Mouse (Mus musculus) heart, embryonic 10.5 days (tissue): ENCODE measurements around the gene Pex14. TPM values are rescaled to one million over a fixed set of nuclear protein-coding genes. Genes with fewer than 3 reads are reported as not detected.

ENCODE experiments used
- DNase-seq: peaks from one replicate; pipeline ENCODE4 v3.0.0-alpha.2; 2017; ENCODE audit warnings: low spot score
- H3K27ac ChIP-seq: fragments of 300-500 bp; sonication (generic); 2 replicates; pipeline ENCODE4 v1.5.1; 2016; ENCODE audit warnings: mild to moderate bottlenecking
- H3K27me3 ChIP-seq: fragments of 300-500 bp; sonication (generic); 2 replicates; pipeline ENCODE4 v1.6.1; 2016; ENCODE audit warnings: mild to moderate bottlenecking; ENCODE audit not compliant: poor library complexity, insufficient read depth, severe bottlenecking
- H3K36me3 ChIP-seq: fragments of 300-500 bp; sonication (generic); 2 replicates; pipeline ENCODE4 v1.6.1; 2016; ENCODE audit warnings: mild to moderate bottlenecking, moderate library complexity
- H3K4me1 ChIP-seq: fragments of 300-500 bp; sonication (generic); 2 replicates; pipeline ENCODE4 v1.6.1; 2016; ENCODE audit warnings: mild to moderate bottlenecking
- H3K4me3 ChIP-seq: fragments of 300-500 bp; sonication (generic); 2 replicates; pipeline ENCODE4 v1.5.1; 2016; ENCODE audit warnings: mild to moderate bottlenecking, moderate library complexity
- H3K9me3 ChIP-seq: fragments of 300-500 bp; sonication (generic); 2 replicates; pipeline ENCODE4 v1.6.1; 2016; ENCODE audit warnings: mild to moderate bottlenecking, moderate library complexity
- WGBS: fragments of 180-500 bp; shearing (Covaris S2); methylation state at CpG from one replicate; pipeline ENCODE4 v1.1.7; 2016; 5-methylcytosine and 5-hydroxymethylcytosine counted together
- polyA plus RNA-seq: library from polyadenylated mRNA; unstranded; fragments of >200 nt; fragmentation: Nextera tagmentation; extraction: Ambion mirVana; gene quantifications from 2 replicates; pipeline ENCODE4 v1.2.1, GENCODE M21; 2016

Gene Pex14
- polyA plus RNA-seq, 1 experiment from 2014 or later: 59.7 TPM

DNA sequence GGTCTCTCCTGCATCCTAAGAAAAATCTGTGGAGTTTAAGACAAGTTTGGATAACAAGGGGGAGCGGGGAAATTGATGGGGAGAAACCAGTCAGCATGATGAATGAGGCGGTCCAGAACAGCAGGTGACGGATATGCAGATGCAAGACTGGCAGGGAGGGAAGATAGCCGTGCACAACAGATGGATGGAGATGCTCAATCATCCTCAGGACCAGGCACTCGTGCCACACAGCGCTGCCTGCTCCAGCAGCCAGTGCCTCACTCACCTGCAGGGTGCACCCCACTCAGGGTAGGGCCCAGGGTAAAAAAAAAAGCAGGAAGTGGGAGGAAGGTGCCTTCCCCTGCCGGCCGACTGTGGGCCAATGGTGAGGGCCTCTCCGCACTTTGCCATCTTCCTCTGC, 63.1 kb downstream of the Pex14 start:
- no peaks in the 10 kb centered on the region for H3K9me3 ChIP-seq
- H3K4me3 ChIP-seq: no peak overlapping the region
- WGBS: 63% methylated on average over 9 of the region's 9 CpGs
- peaks cover 6% of the 10 kb centered on the region for H3K36me3 ChIP-seq
- H3K27me3 ChIP-seq: no peaks in the 10 kb centered on the region
- H3K4me1 ChIP-seq: peaks cover 32% of the 10 kb centered on the region
- no peak for DNase-seq
- H3K27ac ChIP-seq: no peak overlapping the region; the same call in 1 of the 2 replicates

GRCm38 (mm10) chr4:149031507-149031906, 68.2 kb downstream of the Pex14 start:
- Histone ChIP-seq H3K27me3 (no peaks in the 10 kb centered on the region), H3K9me3 (no peaks in the 10 kb centered on the region), H3K4me1 (peaks cover 14% of the 10 kb centered on the region), H3K36me3 (0 out of 2 replicates have a peak, but pooled peaks cover 5% of the 10 kb centered on the region), H3K27ac (no peak overlapping the region), H3K4me3 (no peak overlapping the region)
- DNase-seq: no peak
- WGBS: 83% methylated on average over 4 of the region's 4 CpGs

DNA sequence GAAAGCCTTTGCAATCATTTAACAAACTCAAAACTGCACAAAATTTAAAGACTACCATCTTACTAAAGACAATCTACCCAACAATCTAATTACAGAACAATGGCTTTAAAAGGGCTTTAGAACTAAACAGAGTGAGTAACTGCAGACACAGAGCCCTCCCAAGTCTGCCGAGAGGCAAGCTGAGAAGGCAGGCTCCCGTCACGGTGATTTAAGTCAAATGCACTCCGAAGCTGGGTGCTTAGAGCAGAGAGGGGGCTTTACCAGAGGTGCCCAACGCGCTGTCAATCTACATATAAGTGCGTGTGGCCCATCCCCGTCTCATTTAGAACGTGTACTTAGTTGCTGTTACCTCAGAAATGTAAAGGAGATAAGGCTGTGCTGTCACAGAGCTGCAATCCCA, 72.1 kb downstream of the Pex14 start:
- Histone ChIP-seq H3K4me3 (no peak overlapping the region), H3K27ac (0 out of 2 replicates have a peak overlapping the region, but pooled peaks have one; percentile 3), H3K4me1 (peaks cover 27% of the 10 kb centered on the region), H3K27me3 (no peaks in the 10 kb centered on the region), H3K36me3 (0 out of 2 replicates have a peak, but pooled peaks cover 5% of the 10 kb centered on the region), H3K9me3 (no peaks in the 10 kb centered on the region)
- DNase-seq: no peak
- WGBS: 62% methylated on average over 9 of the region's 9 CpGs

DNA sequence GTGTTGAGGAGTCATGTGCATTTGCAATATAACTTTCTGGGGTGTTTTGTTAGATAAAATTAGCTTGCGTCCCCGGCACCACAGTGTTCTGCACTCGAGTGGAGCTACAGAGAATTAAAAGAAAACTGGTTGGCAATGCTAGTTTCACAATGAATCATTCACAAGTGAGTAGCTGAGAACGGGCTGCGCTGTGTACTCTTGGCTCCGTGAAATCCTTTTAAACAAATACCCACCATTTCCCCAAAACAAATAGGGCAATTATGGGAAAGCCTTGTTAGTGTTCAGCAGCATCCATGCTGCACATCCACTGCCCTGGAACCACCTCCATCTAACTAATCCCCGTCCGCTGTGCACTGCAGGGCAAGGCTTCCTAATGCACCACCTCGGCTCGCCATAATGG, 74.4 kb downstream of the Pex14 start:
- Histone ChIP-seq H3K4me3 (no peak overlapping the region), H3K27me3 (no peaks in the 10 kb centered on the region), H3K4me1 (peaks cover 32% of the 10 kb centered on the region), H3K36me3 (0 out of 2 replicates have a peak, but pooled peaks cover 4% of the 10 kb centered on the region), H3K27ac (no peak overlapping the region), H3K9me3 (no peaks in the 10 kb centered on the region)
- WGBS: 90% methylated on average over 10 of the region's 10 CpGs
- DNase-seq: no peak

DNA sequence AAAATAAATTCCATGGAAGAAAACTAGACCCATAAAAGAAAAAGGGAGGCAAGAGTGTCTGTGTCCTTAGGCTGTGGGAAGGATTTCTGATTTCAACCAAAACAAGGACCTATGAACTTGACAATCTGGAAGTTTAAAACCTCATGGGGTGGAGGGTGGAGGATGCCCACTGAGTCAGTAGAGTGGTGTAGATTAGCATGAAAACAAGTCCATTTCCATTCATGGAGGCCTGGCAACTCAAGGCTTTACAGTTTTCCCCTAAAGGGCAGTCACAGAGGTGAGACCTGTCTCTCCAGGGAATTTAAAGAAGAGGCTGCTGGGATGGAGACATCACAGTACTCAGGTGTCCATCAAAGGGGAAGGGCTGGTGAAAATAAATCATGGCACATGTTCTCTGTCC, 78.7 kb downstream of the Pex14 start:
- H3K27me3 ChIP-seq: no peaks in the 10 kb centered on the region
- H3K27ac ChIP-seq: no peak overlapping the region
- H3K4me3 ChIP-seq: no peak overlapping the region
- H3K4me1 ChIP-seq: peaks cover 27% of the 10 kb centered on the region
- DNase-seq: no peak
- H3K36me3 ChIP-seq: no peaks in the 10 kb centered on the region
- H3K9me3 ChIP-seq: no peaks in the 10 kb centered on the region

DNA sequence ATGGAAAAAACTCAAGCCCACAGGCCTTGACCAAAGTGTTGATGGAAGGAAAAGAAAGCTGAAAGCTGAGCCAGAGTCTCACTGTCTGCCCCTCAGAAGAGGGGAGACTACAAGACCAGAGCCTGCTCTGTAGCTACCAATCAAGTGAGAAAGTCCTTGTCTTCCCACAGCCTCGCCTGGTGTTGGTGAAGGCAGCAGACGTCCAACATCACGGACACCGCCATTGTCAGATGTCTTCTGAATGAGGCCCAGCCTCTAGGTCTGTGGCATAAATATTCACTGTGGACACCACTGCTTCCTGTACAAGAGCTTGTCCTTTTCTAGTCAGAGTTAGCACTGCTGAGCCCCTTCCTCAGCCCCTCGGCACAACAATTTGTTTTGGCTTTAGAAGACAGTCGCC, 80.2 kb downstream of the Pex14 start:
- DNase-seq: no peak
- WGBS: 67% methylated on average over 6 of the region's 6 CpGs
- H3K4me3 ChIP-seq: no peak overlapping the region

DNA sequence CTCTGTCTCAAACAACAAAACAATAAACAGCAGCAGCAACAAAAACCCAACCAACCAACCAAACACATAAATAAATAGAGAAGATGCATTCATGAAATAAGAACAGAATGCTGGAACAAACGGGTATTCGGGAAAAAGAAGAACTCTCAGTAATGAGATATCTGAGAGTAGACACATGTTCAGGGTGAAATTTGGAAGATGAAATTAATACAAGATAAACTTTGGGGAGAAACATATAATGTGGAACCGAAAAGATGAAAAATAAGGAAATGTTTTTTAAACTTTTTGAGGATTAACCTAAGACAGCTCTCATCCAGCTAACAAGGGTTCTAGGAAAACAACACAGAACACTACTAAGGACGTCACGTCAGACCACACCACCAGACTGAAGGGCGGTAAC, 92.9 kb downstream of the Pex14 start:
- no peak for DNase-seq
- peaks cover 9% of the 10 kb centered on the region; the same call in 1 of the 2 replicates for H3K4me1 ChIP-seq
- no peak overlapping the region for H3K4me3 ChIP-seq
- WGBS: 84% methylated on average over 6 of the region's 6 CpGs
- no peaks in the 10 kb centered on the region for H3K27me3 ChIP-seq
- no peaks in the 10 kb centered on the region for H3K36me3 ChIP-seq
- H3K9me3 ChIP-seq: no peaks in the 10 kb centered on the region
- no peak overlapping the region for H3K27ac ChIP-seq

More for the DNA sequence above, 80.2 kb downstream of the Pex14 start:
- Histone ChIP-seq H3K4me1 (peaks cover 26% of the 10 kb centered on the region), H3K36me3 (no peaks in the 10 kb centered on the region), H3K9me3 (no peaks in the 10 kb centered on the region), H3K27ac (peak overlapping the region; percentile 43; the same call in 1 of the 2 replicates), H3K27me3 (no peaks in the 10 kb centered on the region)

GRCm38 (mm10) chr4:149006107-149006506, 93.6 kb downstream of the Pex14 start:
- peaks cover 9% of the 10 kb centered on the region; the same call in 1 of the 2 replicates for H3K4me1 ChIP-seq
- no peaks in the 10 kb centered on the region for H3K36me3 ChIP-seq
- no peaks in the 10 kb centered on the region for H3K27me3 ChIP-seq
- H3K4me3 ChIP-seq: no peak overlapping the region
- 92% methylated on average over 3 of the region's 3 CpGs for WGBS
- no peak overlapping the region for H3K27ac ChIP-seq
- no peak for DNase-seq
- no peaks in the 10 kb centered on the region for H3K9me3 ChIP-seq

DNA sequence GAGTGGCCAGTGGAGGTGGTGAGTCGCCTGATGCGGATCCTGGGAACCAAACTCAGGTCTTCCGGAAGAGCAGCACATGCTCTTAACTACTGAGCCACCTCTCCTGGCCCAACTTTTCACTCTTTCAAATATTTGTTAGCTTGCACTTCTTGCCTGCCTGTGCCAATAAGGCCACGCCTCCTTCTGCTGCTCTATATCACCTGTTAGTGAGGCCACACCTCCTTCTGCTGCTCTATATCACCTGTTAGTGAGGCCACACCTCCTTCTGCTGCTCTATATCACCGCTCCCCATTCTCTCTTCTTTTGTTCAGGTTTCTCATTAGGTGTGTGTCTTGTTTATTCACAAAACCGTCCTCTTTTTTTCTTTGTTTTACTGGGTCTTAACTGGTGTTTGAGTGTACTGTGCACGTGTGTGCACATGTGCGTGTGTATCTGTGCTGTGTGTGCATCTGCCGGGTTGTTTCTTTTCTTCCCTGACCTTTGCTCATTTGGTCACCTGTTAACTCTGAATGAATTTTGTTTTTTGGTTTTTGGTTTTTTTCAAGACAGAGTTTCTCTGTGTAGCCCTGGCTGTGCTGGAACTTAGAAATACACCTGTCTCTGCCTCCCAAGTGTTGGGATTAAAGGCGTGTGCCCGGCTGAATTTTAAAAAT, 97.1 kb downstream of the Pex14 start:
- no peak overlapping the region for H3K27ac ChIP-seq
- no peaks in the 10 kb centered on the region for H3K27me3 ChIP-seq
- no peak for DNase-seq
- H3K36me3 ChIP-seq: 0 out of 2 replicates have a peak, but pooled peaks cover 5% of the 10 kb centered on the region
- 93% methylated on average over 11 of the region's 11 CpGs for WGBS
- no peaks in the 10 kb centered on the region for H3K9me3 ChIP-seq
- no peaks in the 10 kb centered on the region for H3K4me1 ChIP-seq
- no peak overlapping the region for H3K4me3 ChIP-seq

DNA sequence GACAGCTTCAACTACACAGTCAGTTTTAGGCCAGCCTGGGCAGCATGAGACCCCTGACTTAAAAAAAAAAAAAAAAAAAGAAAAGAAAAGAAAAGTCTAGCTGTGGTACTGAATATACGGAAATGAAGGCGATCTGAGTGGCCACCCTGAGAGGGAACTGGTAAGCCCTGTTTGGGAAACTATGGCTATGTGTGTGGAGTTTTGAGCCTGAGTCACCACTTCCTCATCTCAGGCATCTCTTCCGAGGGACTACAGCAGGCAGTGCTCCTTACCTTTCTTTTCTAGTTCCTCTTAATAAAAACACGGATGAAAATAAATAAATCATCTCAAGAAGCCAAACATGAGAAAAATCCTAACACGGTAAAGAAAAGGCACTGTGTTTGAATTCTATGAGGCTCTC, 98.2 kb downstream of the Pex14 start:
- no peak overlapping the region for H3K27ac ChIP-seq
- H3K36me3 ChIP-seq: 0 out of 2 replicates have a peak, but pooled peaks cover 5% of the 10 kb centered on the region
- 85% methylated on average over 5 of the region's 5 CpGs for WGBS
- no peaks in the 10 kb centered on the region for H3K4me1 ChIP-seq
- H3K9me3 ChIP-seq: no peaks in the 10 kb centered on the region
- DNase-seq: no peak
- no peaks in the 10 kb centered on the region for H3K27me3 ChIP-seq
- H3K4me3 ChIP-seq: no peak overlapping the region

DNA sequence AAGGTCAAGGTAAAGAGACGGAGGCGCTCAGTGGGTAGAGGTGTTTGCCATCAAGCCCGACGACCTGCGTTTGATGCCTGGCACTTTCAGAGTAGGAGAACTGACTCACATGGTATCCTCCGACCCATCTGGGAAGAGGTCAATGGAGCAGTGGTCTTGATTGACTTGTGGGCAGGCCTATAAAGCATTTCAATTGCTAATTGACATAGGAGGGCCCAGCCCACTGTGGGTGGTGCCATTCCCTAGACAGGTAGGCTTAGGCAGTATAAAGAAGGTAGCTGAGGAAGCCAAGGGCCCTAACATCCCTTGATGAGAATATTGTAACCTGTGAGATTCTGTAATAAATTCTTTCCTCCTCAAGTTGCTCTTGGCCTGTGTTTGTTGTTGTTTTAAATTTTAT, 98.9 kb downstream of the Pex14 start:
- WGBS: 93% methylated on average over 6 of the region's 6 CpGs

DNA sequence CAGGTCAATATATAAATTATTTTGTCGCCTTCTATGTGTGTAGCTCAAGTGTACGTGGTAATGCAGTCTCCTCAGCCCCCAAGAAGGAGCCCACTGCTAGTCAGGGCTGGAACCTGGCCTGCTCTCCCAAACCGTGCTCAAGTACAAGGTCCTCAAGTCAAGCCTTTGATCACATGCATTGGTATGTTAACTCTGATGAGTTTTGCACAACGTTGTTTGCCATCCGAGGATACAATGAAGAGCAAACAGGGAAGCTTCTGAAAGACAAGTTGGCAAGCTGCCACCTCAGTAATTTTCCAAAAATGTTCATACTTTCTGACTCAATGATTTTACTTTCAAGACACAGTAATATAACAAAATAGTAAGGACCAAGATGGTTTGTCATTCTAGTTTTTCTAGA, 105.7 kb downstream of the Pex14 start:
- H3K9me3 ChIP-seq: no peaks in the 10 kb centered on the region
- H3K36me3 ChIP-seq: 0 out of 2 replicates have a peak, but pooled peaks cover 5% of the 10 kb centered on the region
- H3K4me1 ChIP-seq: peaks cover 13% of the 10 kb centered on the region; the same call in 1 of the 2 replicates
- no peak for DNase-seq
- 86% methylated on average over 5 of the region's 5 CpGs for WGBS
- no peaks in the 10 kb centered on the region for H3K27me3 ChIP-seq
- no peak overlapping the region for H3K27ac ChIP-seq
- no peak overlapping the region for H3K4me3 ChIP-seq

More for the DNA sequence above, 98.9 kb downstream of the Pex14 start:
- Histone ChIP-seq H3K9me3 (no peaks in the 10 kb centered on the region), H3K4me1 (no peaks in the 10 kb centered on the region), H3K36me3 (0 out of 2 replicates have a peak, but pooled peaks cover 5% of the 10 kb centered on the region), H3K27ac (no peak overlapping the region), H3K27me3 (no peaks in the 10 kb centered on the region), H3K4me3 (no peak overlapping the region)
- no peak for DNase-seq

DNA sequence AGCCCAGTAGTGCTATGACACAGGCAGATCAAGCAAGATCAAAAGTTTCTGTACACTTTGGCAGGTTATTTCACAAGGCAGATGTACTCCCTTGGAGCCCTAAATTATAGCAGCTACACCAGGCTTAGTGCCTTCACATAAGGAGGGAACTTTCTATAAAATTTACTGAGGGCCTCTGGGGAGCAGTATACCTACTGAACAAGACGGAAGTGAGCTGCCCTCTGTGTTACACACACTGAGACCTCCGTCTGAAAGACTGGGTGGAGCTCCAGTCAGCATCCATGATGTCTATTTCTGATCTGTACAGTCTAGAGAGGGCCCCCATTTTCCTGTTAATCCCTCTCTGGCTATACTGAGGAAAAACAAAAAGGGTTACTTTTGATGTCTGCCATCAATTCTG, 109.6 kb downstream of the Pex14 start:
- WGBS: 26% methylated on average over 2 of the region's 2 CpGs
- Histone ChIP-seq H3K9me3 (no peaks in the 10 kb centered on the region), H3K4me3 (no peak overlapping the region), H3K27me3 (no peaks in the 10 kb centered on the region), H3K4me1 (peaks cover 46% of the 10 kb centered on the region), H3K27ac (peak overlapping the region; percentile 36; the same call in 1 of the 2 replicates), H3K36me3 (no peaks in the 10 kb centered on the region)
- no peak for DNase-seq
